Mouse (Mus musculus) WW6 (cell line): Measurements from ENCODE around the gene Gabrr1.

ENCODE experiments used
- DNase-seq: peaks from one replicate; pipeline ENCODE4 v3.0.0-alpha.2; 2013; ENCODE audit warnings: low read depth, low spot score

The Gabrr1 gene

DNA sequence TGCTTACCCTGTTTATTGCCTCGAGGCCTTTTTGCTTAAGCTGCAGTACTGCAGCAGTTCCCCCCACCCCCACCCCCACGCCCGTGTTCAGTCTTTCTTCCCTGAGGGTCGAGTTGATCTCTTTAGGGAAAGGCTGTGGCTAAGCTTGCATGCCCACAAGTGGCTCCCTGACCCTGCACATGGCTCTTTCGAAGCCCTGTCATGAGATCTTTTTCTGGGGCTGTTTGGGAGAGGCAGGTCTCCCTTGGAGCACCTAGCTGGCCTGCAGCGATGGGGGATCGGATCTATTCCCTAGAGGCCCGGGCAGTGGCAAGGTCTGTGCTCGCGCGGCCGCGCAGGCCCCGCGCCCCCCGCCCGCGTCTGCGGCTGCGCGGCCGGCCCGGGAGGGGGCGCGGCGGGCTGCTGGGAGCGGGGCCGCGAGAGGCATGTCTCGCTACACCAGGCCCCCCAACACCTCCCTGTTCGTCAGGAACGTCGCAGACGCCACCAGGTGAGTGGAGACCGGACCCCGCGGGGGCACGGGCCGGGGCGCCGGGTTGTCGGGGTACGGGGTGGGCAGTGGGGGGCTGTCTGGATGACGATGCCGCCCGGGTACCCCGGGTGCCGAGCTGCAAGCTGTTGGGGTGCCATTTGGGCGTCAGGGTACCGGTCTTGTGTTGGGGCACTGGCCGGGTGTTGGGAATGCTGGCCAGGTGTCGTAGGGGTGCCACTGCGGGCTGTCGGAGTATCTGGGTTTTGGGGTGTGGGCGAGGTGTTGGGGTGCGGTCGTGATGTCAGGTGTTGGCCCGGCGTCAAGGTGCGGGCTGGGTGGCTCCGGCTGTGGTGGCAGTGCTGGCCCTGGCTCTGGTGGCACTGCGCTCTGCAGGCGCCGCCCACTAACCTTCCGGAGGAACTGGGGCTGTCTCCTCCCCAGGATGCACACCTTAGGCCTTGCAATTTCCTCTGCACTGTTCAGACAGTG lies 76.8 kb downstream of the Gabrr1 start, which contains the start of gene Srsf12:
Gene Srsf12, plus strand, starts transcription at position 111 of the 961 bp plus-strand sequence.
- DNase-seq: no peak
